Comparison of ENCODE assay signal across 10 mouse cellular contexts in the genomic region with DNA sequence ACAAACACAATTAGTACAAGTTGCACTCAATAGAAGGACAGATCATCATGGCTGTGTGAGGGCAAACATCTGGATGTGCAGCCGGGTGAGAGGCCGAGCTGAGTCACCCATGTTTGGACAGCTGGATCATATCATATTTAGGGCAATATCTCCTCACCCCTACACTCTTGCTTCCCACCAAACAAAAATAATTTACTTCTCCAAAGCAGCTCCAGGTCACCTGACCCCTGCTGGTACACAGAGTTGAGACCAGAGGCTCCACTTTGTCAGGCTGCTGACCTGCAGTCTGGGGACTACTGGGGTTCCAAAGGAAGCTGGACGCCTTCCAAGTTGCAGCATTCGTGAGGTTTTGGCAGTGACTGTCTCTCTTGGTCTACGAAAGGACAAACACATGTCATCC.
A peak's percentile ranks its signal among the peaks of the same experiment; 100 is the strongest.
DNase-seq lines count a peak whose midpoint lies in the region; ATAC-seq and TF ChIP-seq lines count a peak whose summit lies in the region.
"Had no signal": no experiment of that assay in that cellular context is flagged by ENCODE, and none has a peak within 500 bp of the region (broad histone marks: within the 10 kb centered on the region; RNA-seq: fewer than 3 reads in every experiment).

No protein-coding gene starts in this region.

- no peaks in the 10 kb centered on the region for H3K36me3 ChIP-seq in neural tube, embryonic 15.5 days
- H3K36me3 ChIP-seq in embryonic facial prominence, embryonic 10.5 days (replicated peaks), result no peaks in the 10 kb centered on the region
- no peaks in the 10 kb centered on the region for H3K36me3 ChIP-seq in intestine, postnatal 0 days (ENCODE audit: control insufficient read depth, insufficient read depth)
- H3K36me3 ChIP-seq: neural tube, embryonic 13.5 days had no signal

- peak; percentile 20; the same call in 1 of the 2 replicates for TF ChIP-seq CTCF in intestine, postnatal 0 days (IDR thresholded peaks at IDR 0.05; ENCODE audit: low read depth)

- H3K4me1 ChIP-seq in neural tube, embryonic 15.5 days, result peaks cover 7% of the 10 kb centered on the region; the same call in 1 of the 2 replicates
- peaks cover 21% of the 10 kb centered on the region for H3K4me1 ChIP-seq in embryonic facial prominence, embryonic 10.5 days
- no peaks in the 10 kb centered on the region for H3K4me1 ChIP-seq in intestine, postnatal 0 days (replicated peaks; ENCODE audit: control insufficient read depth, insufficient read depth, low read length)

- no peak overlapping the region for H3K27ac ChIP-seq in neural tube, embryonic 15.5 days (replicated peaks)
- no peak overlapping the region for H3K27ac ChIP-seq in embryonic facial prominence, embryonic 10.5 days (replicated peaks)
- no peak overlapping the region for H3K27ac ChIP-seq in intestine, postnatal 0 days (ENCODE audit: low read depth, low read length)
- H3K27ac ChIP-seq: neural tube, embryonic 13.5 days had no signal

- no peak overlapping the region for H3K4me2 ChIP-seq in neural tube, embryonic 15.5 days
- no peak overlapping the region for H3K4me2 ChIP-seq in intestine, postnatal 0 days (replicated peaks; ENCODE audit: low read depth)
- H3K4me2 ChIP-seq: neural tube, embryonic 13.5 days had no signal

- no peak overlapping the region for H3K4me3 ChIP-seq in neural tube, embryonic 15.5 days (replicated peaks)
- H3K4me3 ChIP-seq in embryonic facial prominence, embryonic 10.5 days, result no peak overlapping the region
- H3K4me3 ChIP-seq in intestine, postnatal 0 days (ENCODE audit: low read depth, low read length), result no peak overlapping the region
- H3K4me3 ChIP-seq: neural tube, embryonic 13.5 days had no signal

- no peaks in the 10 kb centered on the region for H3K27me3 ChIP-seq in neural tube, embryonic 15.5 days (replicated peaks)
- H3K27me3 ChIP-seq in embryonic facial prominence, embryonic 10.5 days (replicated peaks; ENCODE audit: low read depth, poor library complexity, severe bottlenecking), result no peaks in the 10 kb centered on the region
- H3K27me3 ChIP-seq in intestine, postnatal 0 days (replicated peaks; ENCODE audit: control insufficient read depth, insufficient read depth, low read length), result no peaks in the 10 kb centered on the region
- H3K27me3 ChIP-seq: neural tube, embryonic 13.5 days; Patski had no signal

- DNase-seq in neural tube, embryonic 10.5 days (ENCODE audit: extremely low spot score, low spot score), result peak; percentile 55
- DNase-seq in embryonic facial prominence, embryonic 10.5 days (ENCODE audit: low spot score), result peak; percentile 78
- DNase-seq in lung, postnatal 10 days, result peak; percentile 70
- DNase-seq in B cell, adult 2 months, result no peak
- no peak for DNase-seq in layer of hippocampus, adult 9-10 months (ENCODE audit: low spot score)
- no peak for DNase-seq in layer of hippocampus, postnatal 14 days (ENCODE audit: low spot score in 2 of 2)

- 70% methylated on average over 5 of the region's 5 CpGs for WGBS in neural tube, embryonic 15.5 days
- 30% methylated on average over 5 of the region's 5 CpGs for WGBS in embryonic facial prominence, embryonic 10.5 days
- whole genome bisulfite sequencing in intestine, postnatal 0 days, result 47% methylated on average over 5 of the region's 5 CpGs

- H3K9me3 ChIP-seq in neural tube, embryonic 15.5 days (replicated peaks), result no peaks in the 10 kb centered on the region
- peaks cover 2% of the 10 kb centered on the region; the same call in 1 of the 2 replicates for H3K9me3 ChIP-seq in embryonic facial prominence, embryonic 10.5 days
- H3K9me3 ChIP-seq in intestine, postnatal 0 days (ENCODE audit: control insufficient read depth), result no peaks in the 10 kb centered on the region
- H3K9me3 ChIP-seq: neural tube, embryonic 13.5 days had no signal

- H3K9ac ChIP-seq in neural tube, embryonic 15.5 days (replicated peaks), result no peak overlapping the region
- no peak overlapping the region for H3K9ac ChIP-seq in intestine, postnatal 0 days (ENCODE audit: low read depth, low read length)
- H3K9ac ChIP-seq: neural tube, embryonic 13.5 days had no signal

- no peak for ATAC-seq in neural tube, embryonic 15.5 days (ENCODE audit: low FRiP score)
- ATAC-seq in intestine, postnatal 0 days, result no peak
- ATAC-seq: Patski had no signal

Comparison
In these comparisons a context has a peak if more than half of its experiments do, and no peak if none do; other contexts are left out.
1. DNase-seq: peak in neural tube, embryonic 10.5 days (single experiment), embryonic facial prominence, embryonic 10.5 days (single experiment) and lung, postnatal 10 days (single experiment); none in B cell, adult 2 months (0 of 2), layer of hippocampus, adult 9-10 months (single experiment) and layer of hippocampus, postnatal 14 days (0 of 2).